Mouse (Mus musculus): ENCODE measurements around the gene Ggt6. TPM values are rescaled to one million over a fixed set of nuclear protein-coding genes. Genes with fewer than 3 reads are reported as not detected.

The Ggt6 gene
- polyA plus RNA-seq, 1 experiment from 2014 or later = 0.10 TPM

- Histone ChIP-seq H3K27me3 (replicated peaks; ENCODE audit: low read depth, poor library complexity, severe bottlenecking) (peaks cover 68% of the 10 kb centered on the region), H3K9me3 (no peaks in the 10 kb centered on the region), H3K36me3 (replicated peaks) (no peaks in the 10 kb centered on the region), H3K27ac (replicated peaks) (no peak overlapping the region), H3K4me3 (no peak overlapping the region), H3K4me1 (peaks cover 63% of the 10 kb centered on the region)
- DNase-seq (ENCODE audit: low spot score) = no peak
- 84% methylated on average over 7 of the region's 7 CpGs for WGBS
Observed at GRCm38 (mm10) chr11:72413016-72413415, 22.3 kb upstream of the Ggt6 start.

GRCm38 (mm10) chr11:72413601-72414190 lies 21.6 kb upstream of the Ggt6 start:
- no peaks in the 10 kb centered on the region for H3K9me3 ChIP-seq
- H3K36me3 ChIP-seq (replicated peaks) = no peaks in the 10 kb centered on the region
- H3K4me1 ChIP-seq = peaks cover 63% of the 10 kb centered on the region
- H3K27me3 ChIP-seq (replicated peaks; ENCODE audit: low read depth, poor library complexity, severe bottlenecking) = peaks cover 62% of the 10 kb centered on the region
- H3K27ac ChIP-seq (replicated peaks) = no peak overlapping the region
- H3K4me3 ChIP-seq = no peak overlapping the region
- WGBS = 69% methylated on average over 5 of the region's 5 CpGs
- DNase-seq (ENCODE audit: low spot score) = no peak

DNA sequence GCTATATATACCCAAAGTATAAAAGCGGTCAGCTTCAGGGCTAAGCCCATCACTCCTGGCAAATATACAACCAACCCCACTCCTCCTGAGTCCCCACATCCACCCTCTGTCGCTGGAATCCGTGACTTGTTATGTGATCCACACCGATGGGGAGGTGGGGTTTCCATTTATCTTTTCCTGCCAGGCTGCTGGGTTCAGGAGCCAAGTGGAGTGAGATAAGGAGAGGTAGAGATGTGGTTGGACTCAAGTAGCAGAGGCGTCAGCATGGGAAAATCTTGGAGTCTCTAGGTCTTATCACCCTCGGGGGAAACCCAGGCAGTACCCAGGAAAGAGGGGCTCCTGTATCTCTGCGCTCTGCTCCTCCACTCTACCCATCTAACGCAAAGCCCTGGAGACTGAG lies 20.2 kb upstream of the Ggt6 start:
- no peak overlapping the region for H3K4me3 ChIP-seq
- WGBS = 84% methylated on average over 8 of the region's 8 CpGs
- peaks cover 47% of the 10 kb centered on the region for H3K27me3 ChIP-seq (replicated peaks; ENCODE audit: low read depth, poor library complexity, severe bottlenecking)
- no peak for DNase-seq (ENCODE audit: low spot score)
- H3K36me3 ChIP-seq (replicated peaks) = no peaks in the 10 kb centered on the region
- no peaks in the 10 kb centered on the region for H3K9me3 ChIP-seq
- no peak overlapping the region for H3K27ac ChIP-seq (replicated peaks)
- peaks cover 48% of the 10 kb centered on the region for H3K4me1 ChIP-seq

DNA sequence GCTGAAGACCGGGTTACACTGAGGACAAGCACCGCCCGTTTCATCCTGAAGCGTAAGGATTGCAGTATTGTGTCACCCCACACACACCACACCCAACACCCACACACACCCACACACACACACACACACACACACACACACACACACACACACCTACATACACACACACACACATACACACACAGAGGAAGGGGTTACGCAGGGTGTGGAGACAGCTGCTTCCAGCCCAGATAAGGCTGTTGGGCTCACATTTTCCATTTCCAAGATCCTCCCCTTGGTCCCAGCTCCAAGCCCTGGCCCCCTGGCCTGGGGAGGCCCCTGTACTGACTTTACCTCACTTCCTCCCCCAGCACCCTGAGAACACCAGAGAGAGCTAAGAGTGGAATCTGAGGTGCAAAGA lies 18.7 kb upstream of the Ggt6 start:
- 86% methylated on average over 5 of the region's 5 CpGs for WGBS
- Histone ChIP-seq H3K4me1 (peaks cover 33% of the 10 kb centered on the region), H3K9me3 (no peaks in the 10 kb centered on the region), H3K36me3 (replicated peaks) (no peaks in the 10 kb centered on the region), H3K4me3 (no peak overlapping the region), H3K27me3 (replicated peaks; ENCODE audit: low read depth, poor library complexity, severe bottlenecking) (peaks cover 32% of the 10 kb centered on the region), H3K27ac (replicated peaks) (no peak overlapping the region; the same call in 1 of the 2 replicates)
- DNase-seq (ENCODE audit: low spot score) = no peak

GRCm38 (mm10) chr11:72417376-72417775 lies 17.9 kb upstream of the Ggt6 start:
- peaks cover 26% of the 10 kb centered on the region for H3K4me1 ChIP-seq
- peak; percentile 42 for DNase-seq (ENCODE audit: low spot score)

DNA sequence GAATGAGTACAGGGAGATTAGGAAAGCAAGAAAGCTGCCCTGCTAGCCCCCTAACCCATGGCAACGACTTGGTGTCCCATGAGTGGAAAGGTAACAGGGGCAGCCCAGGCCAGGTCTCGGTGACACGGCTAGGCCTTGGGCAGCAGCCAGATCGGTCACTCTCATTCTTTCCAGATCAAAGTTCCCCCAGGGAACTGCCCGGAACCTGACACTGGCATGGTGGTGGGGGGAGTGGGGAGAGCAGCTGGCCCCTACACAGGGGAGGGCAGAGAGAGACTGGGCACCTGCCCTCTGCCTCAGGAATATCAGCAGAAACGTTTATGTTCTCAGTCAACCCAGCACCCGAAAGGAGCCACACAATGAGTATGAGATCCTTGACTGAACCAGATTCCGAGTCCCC lies 17.1 kb upstream of the Ggt6 start:
- DNase-seq (ENCODE audit: low spot score) = no peak
- Histone ChIP-seq H3K9me3 (no peaks in the 10 kb centered on the region), H3K36me3 (replicated peaks) (no peaks in the 10 kb centered on the region), H3K4me3 (no peak overlapping the region), H3K27ac (replicated peaks) (peak overlapping the region; percentile 54; the same call in 1 of the 2 replicates), H3K27me3 (replicated peaks; ENCODE audit: low read depth, poor library complexity, severe bottlenecking) (peaks cover 17% of the 10 kb centered on the region; the same call in 1 of the 2 replicates), H3K4me1 (peaks cover 21% of the 10 kb centered on the region)
- 43% methylated on average over 8 of the region's 8 CpGs for WGBS

More at GRCm38 (mm10) chr11:72417376-72417775, 17.9 kb upstream of the Ggt6 start:
- no peaks in the 10 kb centered on the region for H3K36me3 ChIP-seq (replicated peaks)
- WGBS = 7% methylated on average over 4 of the region's 4 CpGs
- peak overlapping the region; percentile 54; the same call in 1 of the 2 replicates for H3K27ac ChIP-seq (replicated peaks)
- no peaks in the 10 kb centered on the region for H3K9me3 ChIP-seq
- no peak overlapping the region for H3K4me3 ChIP-seq
- H3K27me3 ChIP-seq (replicated peaks; ENCODE audit: low read depth, poor library complexity, severe bottlenecking) = peaks cover 25% of the 10 kb centered on the region

- Histone ChIP-seq H3K27me3 (replicated peaks; ENCODE audit: low read depth, poor library complexity, severe bottlenecking) (peaks cover 9% of the 10 kb centered on the region; the same call in 1 of the 2 replicates), H3K4me1 (peaks cover 20% of the 10 kb centered on the region), H3K9me3 (no peaks in the 10 kb centered on the region), H3K27ac (replicated peaks) (no peak overlapping the region), H3K36me3 (replicated peaks) (no peaks in the 10 kb centered on the region), H3K4me3 (no peak overlapping the region)
- 88% methylated on average over 6 of the region's 6 CpGs for WGBS
- no peak for DNase-seq (ENCODE audit: low spot score)
Observed at GRCm38 (mm10) chr11:72419006-72419405, 16.3 kb upstream of the Ggt6 start.

DNA sequence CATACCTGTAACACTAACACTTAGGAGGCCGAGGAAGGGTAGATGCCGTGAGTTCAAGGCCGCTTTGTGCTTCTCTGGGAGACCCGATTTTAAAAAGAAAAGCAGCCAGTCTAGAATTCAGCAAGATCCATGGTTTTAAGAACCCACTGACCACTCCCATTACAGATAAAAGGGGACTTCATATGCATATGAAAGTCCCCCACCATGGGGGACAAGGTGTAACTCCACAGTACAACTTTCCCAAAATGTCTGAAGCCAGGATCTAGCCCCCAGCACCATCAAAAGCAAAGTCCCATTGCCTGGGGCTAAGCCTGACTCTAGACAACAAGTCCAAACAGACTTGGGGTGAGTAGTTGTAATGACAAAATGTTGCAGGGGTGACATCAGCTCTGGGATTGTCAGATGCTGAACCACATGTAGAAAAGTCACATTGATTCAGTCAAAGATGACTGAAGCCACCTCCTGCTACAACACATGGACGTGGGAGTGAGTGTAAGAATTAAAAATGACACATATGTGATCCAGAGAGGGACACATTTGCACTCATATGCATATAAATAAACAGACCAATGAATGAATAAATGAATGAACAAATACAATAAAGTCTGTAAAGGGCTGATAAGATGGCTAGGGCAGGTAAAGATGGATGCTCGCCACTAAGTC lies 14.7 kb upstream of the Ggt6 start:
- DNase-seq (ENCODE audit: low spot score) = no peak
- H3K36me3 ChIP-seq (replicated peaks) = no peaks in the 10 kb centered on the region
- 83% methylated on average over 6 of the region's 6 CpGs for WGBS
- peaks cover 23% of the 10 kb centered on the region for H3K4me1 ChIP-seq
- no peak overlapping the region for H3K4me3 ChIP-seq
- 0 out of 2 replicates have a peak, but pooled peaks cover 3% of the 10 kb centered on the region for H3K27me3 ChIP-seq (replicated peaks; ENCODE audit: low read depth, poor library complexity, severe bottlenecking)
- H3K9me3 ChIP-seq = no peaks in the 10 kb centered on the region
- H3K27ac ChIP-seq (replicated peaks) = no peak overlapping the region

GRCm38 (mm10) chr11:72421518-72422278 lies 13.6 kb upstream of the Ggt6 start:
- no peak for DNase-seq (ENCODE audit: low spot score)
- H3K27me3 ChIP-seq (replicated peaks; ENCODE audit: low read depth, poor library complexity, severe bottlenecking) = 0 out of 2 replicates have a peak, but pooled peaks cover under 1% of the 10 kb centered on the region
- H3K9me3 ChIP-seq = no peaks in the 10 kb centered on the region
- WGBS = 90% methylated on average over 11 of the region's 11 CpGs
- no peak overlapping the region for H3K4me3 ChIP-seq
- no peaks in the 10 kb centered on the region for H3K36me3 ChIP-seq (replicated peaks)
- no peak overlapping the region for H3K27ac ChIP-seq (replicated peaks)
- peaks cover 22% of the 10 kb centered on the region for H3K4me1 ChIP-seq

- H3K4me1 ChIP-seq = 0 out of 2 replicates have a peak, but pooled peaks cover 3% of the 10 kb centered on the region
- H3K27ac ChIP-seq (replicated peaks) = no peak overlapping the region
- H3K27me3 ChIP-seq (replicated peaks; ENCODE audit: low read depth, poor library complexity, severe bottlenecking) = no peaks in the 10 kb centered on the region
- H3K36me3 ChIP-seq (replicated peaks) = no peaks in the 10 kb centered on the region
- no peak for DNase-seq (ENCODE audit: low spot score)
- 90% methylated on average over 4 of the region's 4 CpGs for WGBS
- no peaks in the 10 kb centered on the region for H3K9me3 ChIP-seq
- H3K4me3 ChIP-seq = no peak overlapping the region
Observed at GRCm38 (mm10) chr11:72423686-72424085, 11.6 kb upstream of the Ggt6 start.

- Histone ChIP-seq H3K4me3 (no peak overlapping the region), H3K9me3 (no peaks in the 10 kb centered on the region), H3K27ac (replicated peaks) (no peak overlapping the region), H3K27me3 (replicated peaks; ENCODE audit: low read depth, poor library complexity, severe bottlenecking) (no peaks in the 10 kb centered on the region), H3K4me1 (0 out of 2 replicates have a peak, but pooled peaks cover 3% of the 10 kb centered on the region), H3K36me3 (replicated peaks) (no peaks in the 10 kb centered on the region)
- DNase-seq (ENCODE audit: low spot score) = no peak
Observed at GRCm38 (mm10) chr11:72425201-72425600, 10.1 kb upstream of the Ggt6 start.

DNA sequence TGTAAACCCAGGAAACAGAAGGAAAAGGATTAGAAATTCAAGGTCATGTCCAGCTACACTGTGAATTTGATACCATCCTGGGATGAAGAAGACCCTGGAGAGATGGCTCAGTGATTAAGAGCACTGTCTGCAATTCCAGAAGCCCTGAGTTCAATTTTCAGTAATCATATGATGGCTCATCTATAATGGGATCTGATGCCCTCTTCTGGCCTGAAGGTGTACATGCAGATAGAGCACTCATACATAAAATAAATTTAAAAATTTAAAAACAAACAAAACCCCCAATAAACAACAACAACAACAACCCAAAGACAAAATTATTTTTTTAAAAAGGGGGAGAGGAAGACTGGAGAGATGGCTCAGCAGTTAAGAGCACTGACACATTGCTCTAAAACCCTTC lies 8.4 kb upstream of the Ggt6 start:
- no peaks in the 10 kb centered on the region for H3K27me3 ChIP-seq (replicated peaks; ENCODE audit: low read depth, poor library complexity, severe bottlenecking)
- no peak for DNase-seq (ENCODE audit: low spot score)
- H3K4me3 ChIP-seq = no peak overlapping the region
- no peaks in the 10 kb centered on the region for H3K36me3 ChIP-seq (replicated peaks)
- H3K27ac ChIP-seq (replicated peaks) = no peak overlapping the region
- H3K9me3 ChIP-seq = no peaks in the 10 kb centered on the region
- H3K4me1 ChIP-seq = 0 out of 2 replicates have a peak, but pooled peaks cover 3% of the 10 kb centered on the region
